Mouse (Mus musculus) embryonic stem cell, embryonic (primary cell): ENCODE data around the gene Fancb.

Experiments used
- CTCF ChIA-PET, 4 experiments: fragments of 300-600 bp in 2 of 4; fragments of 350-600 bp in 2 of 4; sonication (Branson Sonifier 250); formaldehyde crosslinking; loops; one replicate each; lab custom pipeline; 2022; ENCODE audit warnings: inconsistent platforms in 2 of 4; lab: Charles Lee
- POLR2A ChIA-PET, 4 experiments: fragments of 300-600 bp in 2 of 4; fragments of 350-600 bp in 2 of 4; sonication (Branson Sonifier 250); formaldehyde crosslinking; loops; one replicate each; lab custom pipeline; 2022; ENCODE audit warnings: antibody characterized with exemption in 4 of 4, inconsistent platforms in 1 of 4; lab: Charles Lee

The Fancb gene

DNA sequence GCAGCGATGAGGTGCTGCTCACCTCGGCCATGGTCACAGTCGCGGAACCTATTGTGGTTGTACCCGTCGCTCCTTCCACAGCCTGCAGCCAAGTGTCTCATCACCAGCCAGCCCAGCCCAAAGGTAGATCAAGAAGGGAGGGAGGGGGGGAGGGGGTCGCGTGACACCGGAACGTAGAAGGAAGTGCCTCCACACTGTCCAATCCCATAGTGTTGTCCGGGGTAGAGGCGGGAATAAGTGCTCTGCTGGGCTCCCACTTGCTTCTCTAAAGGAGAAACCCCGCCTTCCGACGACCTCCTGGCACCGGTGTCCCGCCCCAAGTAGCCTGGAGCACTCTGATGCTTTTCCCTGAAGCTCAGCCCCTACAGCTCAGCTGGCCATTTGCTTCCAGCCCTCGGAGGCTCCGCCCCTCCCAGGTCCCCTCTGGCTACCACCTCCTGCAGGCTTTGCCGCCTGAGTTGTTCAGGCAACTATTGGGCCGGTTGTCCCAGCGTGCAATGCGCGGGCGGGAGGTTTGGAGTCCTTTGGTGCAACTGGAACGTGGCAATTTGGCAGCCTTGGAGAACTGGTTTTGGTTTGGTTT, at the start of gene Fancb, which contains the start of gene Mospd2:
TSS of gene Fancb (plus strand) at position 400 of the 583 bp plus-strand sequence.
TSS of gene Mospd2 (minus strand) at position 183 of the 583 bp plus-strand sequence.
- POLR2A ChIA-PET, result interaction anchor here in 3 of 4 experiments (0.7 to 3.2 kb wide), 15 partner anchors 9 to 23 kb away, joined by 3 to 16 read pairs (median 4); no protein-coding TSS in a partner anchor

DNA sequence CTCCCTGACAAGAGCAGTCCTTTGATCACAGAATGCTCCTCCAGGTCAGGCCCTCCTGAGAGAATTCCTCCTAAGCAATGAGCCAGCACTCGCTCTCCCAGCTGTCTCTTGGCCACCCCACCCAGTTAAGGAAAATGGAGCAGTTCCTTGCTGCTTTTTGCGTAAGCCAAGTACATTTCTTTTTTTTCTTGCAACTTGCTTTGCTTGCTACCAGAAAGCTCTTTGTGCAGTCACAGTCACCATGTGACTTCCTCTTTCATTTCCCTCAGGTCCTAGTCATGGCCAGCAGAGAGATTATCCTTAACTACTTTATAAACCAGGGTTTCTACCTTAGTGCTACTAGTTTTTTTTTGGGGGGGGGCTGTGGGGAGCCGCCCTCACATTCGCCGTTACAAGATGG, 38.9 kb upstream of the Fancb start:
- ChIA-PET CTCF (no interaction called here), POLR2A (no interaction called here)

More for the DNA sequence above, at the start of gene Fancb, which contains the start of gene Mospd2:
- CTCF ChIA-PET, result no interaction called here

GRCm38 (mm10) chrX:164951858-164952576, 28.4 kb upstream of the Fancb start:
- ChIA-PET POLR2A (no interaction called here), CTCF (no interaction called here)

GRCm38 (mm10) chrX:164952601-164953375, 27.6 kb upstream of the Fancb start:
- CTCF ChIA-PET, result no interaction called here
- POLR2A ChIA-PET, result no interaction called here

GRCm38 (mm10) chrX:164965750-164966448, 14.5 kb upstream of the Fancb start:
- POLR2A ChIA-PET, result no interaction called here
- CTCF ChIA-PET, result no interaction called here

GRCm38 (mm10) chrX:164971206-164971605, 9.2 kb upstream of the Fancb start:
- ChIA-PET POLR2A (interaction anchor here in 2 of 4 experiments (1.1 to 3.6 kb wide), 2 partner anchors 9 kb away, joined by 3 to 16 read pairs; partner anchors contain the start of genes Fancb (in 2 of the 2) and Mospd2 (in 1 of the 2)), CTCF (no interaction called here)

DNA sequence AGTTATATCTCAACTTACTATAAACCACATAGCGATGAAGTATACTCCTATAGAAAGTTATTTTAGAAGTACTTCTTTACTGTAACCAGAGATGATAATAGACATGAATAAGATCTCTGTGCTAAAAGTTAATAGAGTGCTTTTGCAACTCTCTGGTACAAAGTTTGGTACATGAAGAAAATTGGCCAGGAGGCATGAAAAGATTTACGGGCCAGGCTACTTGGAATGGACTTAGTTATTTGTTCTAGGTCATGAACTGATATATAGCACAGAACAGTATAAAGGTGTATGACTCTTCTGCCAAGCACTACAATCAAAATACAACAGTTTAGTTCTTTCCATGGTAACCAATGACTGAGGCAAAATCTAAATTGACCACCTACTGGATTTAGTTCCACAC, 1.5 kb upstream of the Fancb start:
- ChIA-PET POLR2A (no interaction called here), CTCF (no interaction called here)

GRCm38 (mm10) chrX:165003141-165003540, 22.7 kb downstream of the Fancb start:
- POLR2A ChIA-PET, result interaction anchor here in 3 of 4 experiments (0.7 to 2.1 kb wide), 7 partner anchors 22 to 63 kb away, joined by 3 to 16 read pairs (median 4); partner anchors contain the start of genes Fancb (in 3 of the 3) and Mospd2 (in 3 of the 3)
- CTCF ChIA-PET, result interaction anchor here in 1 of 4 experiments (0.6 kb wide), 1 partner anchor 554 kb away, joined by 4 read pairs; no protein-coding TSS in a partner anchor

DNA sequence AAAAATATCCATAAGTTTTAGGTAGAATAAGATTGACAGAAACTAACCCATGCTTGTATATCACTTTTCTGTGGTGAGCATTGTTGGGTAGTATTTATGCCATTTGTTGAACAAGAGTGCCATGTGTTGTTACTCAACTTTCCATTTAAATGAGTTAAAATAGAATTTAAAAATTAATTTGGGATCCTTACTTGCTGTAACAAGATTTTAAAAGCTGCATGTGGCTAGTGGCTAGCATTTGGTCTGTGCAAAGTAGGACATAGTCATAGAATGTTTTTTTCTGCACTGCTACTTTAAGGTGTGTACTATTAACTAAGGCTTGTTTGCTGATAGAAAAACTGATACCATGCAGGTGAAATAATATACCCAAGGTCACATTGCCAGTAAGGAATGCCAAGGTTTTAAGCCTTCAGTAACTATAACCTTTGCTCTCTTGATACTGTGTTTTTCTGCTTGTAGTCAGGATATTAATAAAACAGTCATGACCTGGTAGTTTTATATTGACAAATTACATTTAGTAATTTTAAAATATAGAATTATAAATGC, 24.5 kb downstream of the Fancb start, which contains the start of gene Gm17604:
TSS of gene Gm17604 (minus strand) at position 51 of the 546 bp plus-strand sequence.
- ChIA-PET POLR2A (no interaction called here), CTCF (no interaction called here)
